Comparison of ENCODE assay signal across 7 mouse cellular contexts in the genomic region with DNA sequence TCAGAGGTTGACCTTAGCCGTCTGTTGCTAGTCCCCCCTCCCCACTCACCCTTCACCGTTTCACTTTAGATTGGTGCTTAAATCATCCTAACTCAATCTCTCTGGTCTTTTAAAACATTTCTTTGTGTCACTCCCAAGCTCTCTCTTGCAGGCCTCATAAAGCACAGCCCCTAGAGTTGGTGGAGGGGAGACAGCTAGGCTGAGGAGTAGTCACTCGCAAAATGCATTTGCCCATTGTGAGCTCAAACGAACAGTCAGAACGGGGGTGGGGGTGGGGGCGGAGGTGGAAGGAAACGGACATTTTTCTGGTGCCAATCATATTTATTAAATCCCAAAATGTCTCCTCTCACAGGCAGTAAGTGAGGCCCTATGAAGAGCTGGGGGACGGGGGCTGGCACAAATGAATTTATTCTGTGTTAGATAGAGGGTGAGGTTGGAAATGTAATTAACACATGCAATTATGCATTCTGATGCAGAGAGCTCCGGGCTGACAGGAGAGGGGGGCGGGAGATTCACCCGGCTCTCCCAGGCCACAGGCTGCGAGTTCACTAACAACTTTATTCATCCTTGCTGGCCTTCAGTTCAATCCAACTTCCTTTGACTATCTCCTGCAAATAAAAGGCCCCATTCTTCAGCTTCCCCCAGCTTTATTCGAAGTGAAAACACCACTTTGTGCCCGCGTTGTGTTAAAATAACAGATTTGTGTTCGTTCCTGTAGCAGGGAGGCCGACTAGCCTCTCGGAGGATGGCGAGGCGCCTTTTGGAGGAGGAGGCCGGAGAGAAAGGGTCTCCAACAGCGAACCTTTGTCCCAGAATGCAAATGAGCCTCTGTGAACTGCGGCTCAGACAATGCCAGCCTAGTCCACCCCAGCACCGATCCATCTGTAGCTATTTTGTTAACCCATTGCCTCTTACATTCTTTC.
DNase-seq lines count a peak whose midpoint lies in the region; ATAC-seq lines count a peak whose summit lies in the region.

No protein-coding gene starts in this region.

- peaks cover 11% of the 10 kb centered on the region; the same call in 1 of the 2 replicates for H3K27me3 ChIP-seq in embryonic facial prominence, embryonic 14.5 days (replicated peaks; ENCODE audit: control insufficient read depth, insufficient read depth, low read length)
- no peaks in the 10 kb centered on the region for H3K27me3 ChIP-seq in neural tube, embryonic 12.5 days (replicated peaks)

- ATAC-seq in embryonic facial prominence, embryonic 14.5 days (ENCODE audit: low read depth), result peak; percentile 50; the same call in 1 of the 2 replicates
- peak; percentile 86 for ATAC-seq in neural tube, embryonic 12.5 days (ENCODE audit: low FRiP score, low read depth)
- no peak for ATAC-seq in inflammation-experienced regulatory T-cells, adult 6 months

- no peak overlapping the region for H3K9ac ChIP-seq in embryonic facial prominence, embryonic 14.5 days (ENCODE audit: low read depth, low read length)
- no peak overlapping the region for H3K9ac ChIP-seq in neural tube, embryonic 12.5 days

- H3K4me2 ChIP-seq in embryonic facial prominence, embryonic 14.5 days (ENCODE audit: low read depth, low read length), result no peak overlapping the region
- H3K4me2 ChIP-seq in neural tube, embryonic 12.5 days (replicated peaks), result peak overlapping the region; percentile 45

- no peak overlapping the region for H3K4me3 ChIP-seq in embryonic facial prominence, embryonic 14.5 days (ENCODE audit: low read depth, low read length)
- H3K4me3 ChIP-seq in neural tube, embryonic 12.5 days, result no peak overlapping the region

- 24% methylated on average over 24 of the region's 24 CpGs for WGBS in embryonic facial prominence, embryonic 14.5 days
- WGBS in neural tube, embryonic 12.5 days, result 2% methylated on average over 24 of the region's 24 CpGs

- peaks cover 20% of the 10 kb centered on the region for H3K4me1 ChIP-seq in embryonic facial prominence, embryonic 14.5 days (ENCODE audit: control insufficient read depth, insufficient read depth, low read length)
- H3K4me1 ChIP-seq in neural tube, embryonic 12.5 days, result peaks cover 41% of the 10 kb centered on the region

- no peaks in the 10 kb centered on the region for H3K9me3 ChIP-seq in embryonic facial prominence, embryonic 14.5 days (ENCODE audit: control insufficient read depth, low read length)
- no peaks in the 10 kb centered on the region for H3K9me3 ChIP-seq in neural tube, embryonic 12.5 days

- peak; percentile 6 to 29 for DNase-seq in cerebellum, adult 18-20 months
- peak; percentile 59 for DNase-seq in embryonic facial prominence, embryonic 14.5 days (ENCODE audit: low spot score)
- DNase-seq in layer of hippocampus, adult 8-10 months (ENCODE audit: low spot score in 2 of 2), result peak; percentile 37 to 54
- DNase-seq in testis, postnatal 10 days (ENCODE audit: low spot score), result no peak
- no peak for DNase-seq in kidney, adult 11 months

- no peaks in the 10 kb centered on the region for H3K36me3 ChIP-seq in embryonic facial prominence, embryonic 14.5 days (ENCODE audit: control insufficient read depth, insufficient read depth, low read length)
- H3K36me3 ChIP-seq in neural tube, embryonic 12.5 days, result no peaks in the 10 kb centered on the region

- H3K27ac ChIP-seq in embryonic facial prominence, embryonic 14.5 days (replicated peaks; ENCODE audit: low read depth, low read length), result peak overlapping the region; percentile 19; the same call in 1 of the 2 replicates
- peak overlapping the region; percentile 64; the same call in 1 of the 2 replicates for H3K27ac ChIP-seq in neural tube, embryonic 12.5 days

Comparison
In these comparisons a context has a peak if more than half of its experiments do, and no peak if none do; other contexts are left out.
1. DNase-seq: peak in cerebellum, adult 18-20 months (2 of 2), embryonic facial prominence, embryonic 14.5 days (single experiment) and layer of hippocampus, adult 8-10 months (2 of 2); none in testis, postnatal 10 days (single experiment) and kidney, adult 11 months (single experiment).